Mouse (Mus musculus) gastrocnemius, postnatal 14 days (tissue): ENCODE measurements at regions not wholly inside any gene's neighbourhood (a gene's known extent, or its start where the extent isn't known, plus 50 kb on each side); places are given as distances from the start of the nearest gene placed in this dataset.

Experiments
- DNase-seq: peaks from one replicate; pipeline ENCODE4 v3.0.0; 2021; ENCODE audit warnings: mixed read lengths
- intact Hi-C: fragments of 180-260 bp; cut with DNase I; formaldehyde crosslinking; loops from one replicate; pipeline ENCODE4 v1.15.1; 2025; ENCODE audit warnings: low total_unique reads

GRCm38 (mm10) chr10:66780335-66781170 lies 315.4 kb upstream of the Jmjd1c start:
- DNase-seq: no peak
- intact Hi-C loops: no loop called here

GRCm38 (mm10) chr10:66781171-66781510 lies 314.8 kb upstream of the Jmjd1c start:
- no peak for DNase-seq
- intact Hi-C loops: no loop called here

GRCm38 (mm10) chr10:66782025-66782424 lies 313.9 kb upstream of the Jmjd1c start:
- intact Hi-C loops: no loop called here

DNA sequence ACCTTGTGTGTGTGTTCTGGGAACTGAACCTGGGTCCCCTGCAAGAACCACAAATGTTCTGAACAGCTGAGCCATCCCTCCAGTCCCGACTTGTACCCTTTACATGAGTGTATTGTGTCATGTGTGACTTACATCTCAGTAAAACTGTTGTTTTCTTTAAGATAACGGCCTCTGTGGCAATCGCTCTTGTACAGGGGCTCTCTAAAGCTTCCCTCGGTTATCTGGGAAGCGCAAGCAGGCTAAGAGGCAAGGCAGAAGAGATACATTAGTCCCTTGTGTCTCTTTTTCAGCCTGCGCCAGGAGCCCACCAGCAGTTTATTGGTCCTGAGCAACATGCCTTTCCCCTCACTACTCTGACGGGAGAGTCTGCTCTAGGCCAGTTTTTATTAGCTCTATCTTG lies 308.1 kb upstream of the Jmjd1c start:
- no peak for DNase-seq
- intact Hi-C loops: no loop called here

More at GRCm38 (mm10) chr10:66782025-66782424, 313.9 kb upstream of the Jmjd1c start:
- no peak for DNase-seq

DNA sequence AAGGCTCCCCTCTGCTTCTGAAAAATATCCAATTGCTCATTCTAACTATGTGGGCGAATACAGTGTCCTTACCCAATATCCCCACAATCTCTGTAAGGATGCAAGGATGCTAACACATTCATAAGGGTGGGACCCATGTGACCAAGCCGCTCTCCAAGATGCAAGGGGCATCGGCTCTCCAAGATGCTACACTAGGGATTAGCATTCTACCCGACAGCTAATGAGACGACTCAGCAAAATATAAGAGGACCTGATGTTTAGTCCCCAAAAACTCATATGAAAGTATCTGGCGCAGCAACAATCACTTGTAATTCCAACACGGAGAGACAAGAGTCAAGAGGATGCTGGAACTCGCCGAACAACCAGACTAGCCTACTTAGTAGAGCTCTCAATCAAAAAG lies 299.6 kb upstream of the Jmjd1c start:
- intact Hi-C loops: no loop called here
- no peak for DNase-seq

DNA sequence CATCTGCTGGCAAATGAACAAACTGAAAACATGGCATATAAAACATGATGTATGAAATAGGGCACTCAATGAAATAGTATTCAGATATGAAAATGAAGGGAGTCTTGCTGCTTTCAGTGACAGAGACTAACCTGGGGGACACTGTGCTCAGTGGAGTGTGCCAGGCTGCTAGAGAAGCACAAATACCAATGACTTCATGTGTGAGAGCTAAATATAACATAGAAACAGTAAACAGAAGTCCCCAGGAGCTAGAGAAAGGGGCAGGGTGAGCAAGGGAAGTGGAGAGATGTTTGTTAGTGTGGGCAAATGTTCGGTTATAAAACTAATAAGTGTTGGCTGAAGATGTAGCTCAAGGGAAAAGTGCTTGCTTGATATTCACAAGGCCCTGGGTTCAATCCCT lies 293.2 kb upstream of the Jmjd1c start:
- no peak for DNase-seq
- intact Hi-C loops: no loop called here

DNA sequence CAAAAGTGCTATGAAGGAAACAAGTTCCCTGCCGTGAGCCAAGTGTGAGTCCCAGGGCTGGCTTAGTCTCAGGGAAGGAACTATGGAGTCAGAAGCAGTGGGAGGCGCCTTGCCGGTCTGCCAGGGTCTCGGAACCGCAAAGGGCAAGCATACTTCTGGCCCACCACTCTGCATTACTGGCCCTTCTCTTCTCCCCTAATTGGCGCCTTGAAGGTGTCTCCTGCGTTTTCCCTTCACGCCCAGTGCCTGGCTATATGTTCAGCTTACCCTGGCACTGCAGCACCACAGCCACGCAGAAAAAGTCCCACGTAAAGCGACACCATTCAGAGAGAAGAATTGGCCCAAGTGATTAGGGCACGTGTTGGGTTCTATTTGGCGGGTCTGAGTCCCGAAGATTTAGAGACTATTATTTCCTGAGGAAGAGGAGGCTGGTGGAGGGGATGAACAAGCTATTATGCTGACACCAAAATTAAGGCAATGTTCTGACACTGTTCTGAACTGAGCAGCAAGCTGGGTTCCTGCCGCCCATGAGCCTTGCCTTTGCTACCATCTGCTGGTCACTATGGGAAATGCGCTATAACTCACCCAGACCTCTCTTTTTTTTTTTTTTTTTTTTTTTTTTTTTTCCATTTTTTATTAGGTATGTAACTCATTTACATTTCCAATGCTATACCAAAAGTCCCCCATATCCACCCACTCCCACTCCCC lies 288.5 kb upstream of the Jmjd1c start:
- peak; percentile 55 for DNase-seq
- intact Hi-C loops: loop anchor here (5.0 kb wide), 1 partner anchor 65 kb away; no protein-coding TSS in a partner anchor

DNA sequence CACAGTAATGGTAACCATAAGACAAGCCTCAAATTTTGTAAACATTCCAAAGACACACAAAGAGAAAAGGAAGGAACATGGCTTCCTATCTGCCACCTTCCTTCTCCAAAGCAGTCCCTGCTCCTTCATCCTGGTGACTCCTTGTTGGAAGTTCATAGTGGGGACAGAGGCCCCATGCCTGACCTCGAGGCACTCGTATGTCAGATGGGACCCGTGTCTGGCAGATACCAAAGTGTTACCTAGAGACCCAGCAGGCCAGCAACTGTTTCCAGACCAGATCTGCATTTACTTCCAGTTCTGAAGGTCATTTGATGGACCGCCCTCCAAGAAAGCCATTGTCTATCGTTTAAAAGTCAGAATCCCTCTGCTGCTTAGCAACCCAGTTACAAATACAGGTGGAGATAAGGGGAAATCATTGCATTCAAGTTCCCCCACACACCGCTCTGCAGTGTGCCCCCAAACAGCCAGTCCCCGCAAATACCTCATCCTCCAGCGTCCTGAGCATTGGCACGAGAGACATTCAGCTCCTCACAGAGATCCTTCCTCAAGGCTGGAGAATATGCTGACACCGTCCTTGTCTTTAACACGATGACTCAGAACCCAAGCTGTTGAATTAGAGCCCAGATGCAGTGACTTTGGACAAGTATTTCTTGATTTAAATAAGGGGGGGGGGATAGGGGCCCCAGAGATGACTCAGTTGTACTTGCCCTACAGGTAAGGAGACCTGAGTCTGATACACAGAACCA lies 283.2 kb upstream of the Jmjd1c start:
- intact Hi-C loops: no loop called here
- no peak for DNase-seq

DNA sequence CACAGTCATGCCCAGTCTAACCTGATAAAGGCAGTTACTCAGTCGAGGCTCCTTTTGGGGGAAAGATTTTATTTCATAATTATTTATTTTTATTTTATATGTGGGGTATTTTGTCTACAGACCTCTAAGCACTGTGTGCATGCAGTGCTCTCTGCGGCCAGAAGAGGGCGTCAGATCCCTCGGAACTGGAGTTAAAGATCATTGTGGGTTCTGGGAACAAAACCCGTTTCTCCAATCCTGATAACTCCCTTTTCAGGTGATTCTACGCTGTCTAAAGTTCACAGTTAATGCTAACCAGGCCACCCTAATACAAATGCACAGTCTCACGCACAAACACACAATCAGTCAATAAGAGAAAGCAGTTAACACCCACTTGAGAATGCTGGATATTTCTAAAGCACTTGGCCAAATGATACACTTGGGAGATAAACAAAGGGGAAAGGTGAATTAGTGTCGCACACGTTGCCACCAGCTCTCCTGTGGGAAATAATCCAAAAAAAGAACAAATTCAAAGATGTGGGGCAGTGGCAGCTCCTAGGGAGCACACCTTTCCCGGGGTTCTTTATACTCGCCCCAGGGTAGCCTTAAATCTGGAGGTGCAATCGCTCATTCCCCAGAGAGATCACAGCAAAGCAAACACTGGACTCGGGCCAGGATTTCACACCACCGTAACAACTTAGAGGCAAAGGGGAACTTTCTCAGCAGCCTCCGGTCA lies 281.9 kb upstream of the Jmjd1c start:
- DNase-seq: no peak
- intact Hi-C loops: no loop called here

- intact Hi-C loops: no loop called here
- peak; percentile 87 for DNase-seq
Observed at GRCm38 (mm10) chr10:66814565-66815201, 281.2 kb upstream of the Jmjd1c start.

GRCm38 (mm10) chr10:66815951-66816350 lies 280.0 kb upstream of the Jmjd1c start:
- intact Hi-C loops: no loop called here
- DNase-seq: no peak

DNA sequence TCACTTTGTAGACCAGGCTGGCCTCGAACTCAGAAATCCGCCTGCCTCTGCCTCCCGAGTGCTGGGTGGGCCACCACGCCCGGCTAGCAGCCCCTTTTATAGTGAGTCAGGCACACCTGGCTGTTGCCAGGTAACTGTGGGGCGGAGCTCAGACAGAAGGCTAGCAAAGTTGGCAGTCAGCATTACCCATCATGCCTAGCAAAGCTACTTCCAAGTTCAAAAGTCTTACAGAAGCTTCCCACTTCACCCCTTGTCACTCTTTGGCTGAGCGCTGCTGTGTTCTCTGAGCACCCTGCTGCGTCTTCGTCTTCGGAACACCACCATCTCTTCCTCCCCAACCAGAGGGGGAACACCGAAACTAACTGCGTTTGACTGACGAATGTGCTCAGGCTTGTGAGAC lies 279.1 kb upstream of the Jmjd1c start:
- intact Hi-C loops: no loop called here
- DNase-seq: no peak

DNA sequence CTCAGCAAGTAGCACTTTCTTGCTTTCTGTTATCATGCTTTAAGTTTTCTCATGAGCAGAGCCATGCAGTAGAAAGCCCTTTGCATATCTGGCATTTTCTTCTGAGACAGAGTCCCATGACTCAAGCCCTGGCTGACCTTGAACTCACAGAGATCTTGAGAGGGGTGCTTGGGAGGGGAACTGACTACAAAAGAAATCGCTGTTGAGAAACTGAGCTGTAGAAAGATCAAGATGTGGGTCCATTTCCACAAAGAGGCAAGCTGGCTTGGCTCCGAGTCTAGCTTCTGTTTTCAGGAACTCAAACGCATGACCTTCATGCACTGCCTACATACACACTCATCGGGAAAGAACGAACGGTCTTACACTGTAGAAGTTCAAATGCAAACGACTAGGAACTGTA lies 278.0 kb upstream of the Jmjd1c start:
- DNase-seq: no peak
- intact Hi-C loops: no loop called here

GRCm38 (mm10) chr10:66819517-66819916 lies 276.4 kb upstream of the Jmjd1c start:
- no peak for DNase-seq
- intact Hi-C loops: no loop called here

GRCm38 (mm10) chr10:66825737-66826136 lies 270.2 kb upstream of the Jmjd1c start:
- intact Hi-C loops: no loop called here
- DNase-seq: no peak

DNA sequence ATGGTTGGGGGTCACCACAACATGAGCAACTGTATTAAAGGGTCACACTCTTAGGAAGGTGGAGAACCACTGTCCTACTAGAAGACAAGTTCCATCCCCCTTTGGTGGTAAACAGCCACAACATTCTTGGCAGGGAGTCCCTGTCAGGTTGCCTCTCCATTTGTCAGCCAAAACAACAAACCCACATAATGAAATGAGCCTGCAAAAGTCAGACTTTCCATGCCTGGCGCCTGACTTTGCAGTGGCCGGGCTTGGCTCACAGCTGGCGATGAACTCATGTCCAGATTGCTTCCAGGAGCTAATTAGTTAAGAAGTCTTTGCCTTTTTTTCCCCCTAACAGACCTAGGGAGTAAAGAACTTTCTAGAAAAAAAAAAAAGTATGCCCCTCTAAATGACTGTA lies 269.6 kb upstream of the Jmjd1c start:
- intact Hi-C loops: no loop called here
- peak; percentile 24 for DNase-seq

DNA sequence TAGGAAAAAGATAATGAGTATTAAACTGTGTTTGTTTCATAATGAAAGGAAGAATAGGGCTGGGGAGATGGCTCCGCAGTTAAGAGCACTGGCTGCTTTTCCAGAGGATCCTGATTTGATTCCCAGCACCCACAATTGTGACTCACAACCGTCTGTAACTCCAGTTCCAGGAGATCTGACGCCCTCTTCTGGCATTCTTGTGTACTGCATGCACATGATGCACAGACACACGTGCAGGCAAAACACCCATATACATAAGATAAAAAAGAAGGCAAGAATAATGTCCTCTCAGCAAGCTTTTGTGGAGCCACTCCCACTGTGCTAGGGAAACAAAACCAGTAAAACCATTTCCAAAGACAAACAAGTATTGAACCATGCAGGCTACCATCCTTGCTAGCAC lies 261.0 kb upstream of the Jmjd1c start:
- intact Hi-C loops: no loop called here
- no peak for DNase-seq

GRCm38 (mm10) chr10:66839058-66839457 lies 256.9 kb upstream of the Jmjd1c start:
- intact Hi-C loops: no loop called here
- DNase-seq: peak; percentile 27

- intact Hi-C loops: no loop called here
- DNase-seq: peak; percentile 25
Observed at GRCm38 (mm10) chr10:66843258-66843657, 252.7 kb upstream of the Jmjd1c start.
